Mouse (Mus musculus): ENCODE data around the gene Cfd.

- TF ChIP-seq ZC3H11A (IDR thresholded peaks at IDR 0.05; ENCODE audit: borderline replicate concordance, low read depth, low read length): no peak
- no peak for TF ChIP-seq ZNF384 (IDR thresholded peaks at IDR 0.05; ENCODE audit: low read depth, low read length)
Measured at GRCm38 (mm10) chr10:79889386-79889785, 1.3 kb upstream of the Cfd start.

Data from ES-E14 (cell line).